Mouse (Mus musculus): Measurements from ENCODE around the gene Carm1. TPM values are rescaled to one million over a fixed set of nuclear protein-coding genes. Genes with fewer than 3 reads are reported as not detected.

The Carm1 gene
- polyA plus RNA-seq, 1 experiment, result 105 TPM

DNA sequence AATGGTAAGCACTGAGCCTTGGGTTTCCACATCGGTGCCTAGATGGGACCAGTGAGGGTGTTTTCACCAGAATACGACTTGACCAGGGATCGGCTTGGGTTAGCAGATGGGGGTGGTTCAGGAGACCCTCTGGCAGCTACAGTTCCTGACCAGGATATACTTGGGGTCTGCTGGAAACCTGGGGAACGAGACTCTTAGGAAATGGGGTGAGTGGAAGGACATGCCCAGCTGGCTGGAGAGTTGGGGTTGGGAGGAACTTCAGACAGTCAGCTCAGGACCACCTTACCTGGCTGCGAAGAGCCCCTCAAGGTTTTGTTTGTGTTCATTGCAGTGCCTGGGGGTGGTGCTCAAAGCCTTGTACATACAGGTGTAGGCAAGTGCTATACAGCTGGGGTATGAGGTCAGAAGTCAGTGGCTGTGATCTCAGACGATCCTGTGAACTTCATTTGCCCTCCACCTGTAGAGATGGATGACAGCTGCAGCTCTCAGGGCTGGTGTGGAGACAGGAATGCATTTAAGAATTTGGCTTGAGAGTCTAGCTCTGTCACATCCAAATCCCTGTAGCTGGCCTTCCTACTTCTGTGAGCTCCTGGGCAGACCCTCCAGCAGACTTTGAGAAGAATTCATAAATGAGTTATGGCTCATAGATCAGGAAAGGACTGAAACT, 7.0 kb downstream of the Carm1 start:
- Histone ChIP-seq H3K27ac (ENCODE audit: insufficient read depth, low read length) (no peak overlapping the region), H3K4me1 (ENCODE audit: control insufficient read depth, insufficient read depth, low read length) (peaks cover 5% of the 10 kb centered on the region; the same call in 1 of the 2 replicates), H3K4me3 (ENCODE audit: insufficient read depth, low read length) (no peak overlapping the region)
- TF ChIP-seq POLR2A (IDR thresholded peaks at IDR 0.05; ENCODE audit: low read depth, low read length) (no peak), CTCF (IDR thresholded peaks at IDR 0.05; ENCODE audit: borderline replicate concordance, insufficient read depth, low read length) (no peak)

DNA sequence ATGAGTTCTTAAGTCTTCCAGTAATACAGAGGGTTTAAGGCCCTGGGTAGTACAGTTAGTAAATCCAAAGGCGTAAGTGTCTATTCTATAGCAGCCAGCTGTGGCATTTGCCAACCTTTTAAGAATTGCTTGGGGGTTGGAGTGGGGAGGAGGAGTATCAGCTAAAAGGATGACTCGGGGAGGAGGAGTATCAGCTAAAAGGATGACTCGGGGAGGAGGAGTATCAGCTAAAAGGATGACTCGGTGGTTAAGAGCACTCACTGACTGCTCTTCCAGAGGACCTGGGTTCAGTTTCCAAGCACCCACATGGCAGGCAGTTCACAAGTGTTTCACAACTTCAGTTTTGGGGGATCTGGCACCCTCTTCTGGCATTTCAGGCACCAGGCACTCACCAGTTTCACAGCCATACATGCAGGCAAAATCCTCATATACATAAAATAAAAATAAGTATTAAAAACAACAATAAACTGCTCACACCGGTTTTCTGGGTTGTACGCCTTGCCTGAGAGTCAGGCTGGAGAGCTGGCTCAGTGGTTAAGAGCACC, 8.6 kb downstream of the Carm1 start:
- TF ChIP-seq CTCF (IDR thresholded peaks at IDR 0.05; ENCODE audit: borderline replicate concordance, insufficient read depth, low read length) (no peak), POLR2A (IDR thresholded peaks at IDR 0.05; ENCODE audit: low read depth, low read length) (no peak)
- H3K4me1 ChIP-seq (ENCODE audit: control insufficient read depth, insufficient read depth, low read length), result 0 out of 2 replicates have a peak, but pooled peaks cover 4% of the 10 kb centered on the region
- no peak overlapping the region for H3K27ac ChIP-seq (ENCODE audit: insufficient read depth, low read length)
- H3K4me3 ChIP-seq (ENCODE audit: insufficient read depth, low read length), result no peak overlapping the region

DNA sequence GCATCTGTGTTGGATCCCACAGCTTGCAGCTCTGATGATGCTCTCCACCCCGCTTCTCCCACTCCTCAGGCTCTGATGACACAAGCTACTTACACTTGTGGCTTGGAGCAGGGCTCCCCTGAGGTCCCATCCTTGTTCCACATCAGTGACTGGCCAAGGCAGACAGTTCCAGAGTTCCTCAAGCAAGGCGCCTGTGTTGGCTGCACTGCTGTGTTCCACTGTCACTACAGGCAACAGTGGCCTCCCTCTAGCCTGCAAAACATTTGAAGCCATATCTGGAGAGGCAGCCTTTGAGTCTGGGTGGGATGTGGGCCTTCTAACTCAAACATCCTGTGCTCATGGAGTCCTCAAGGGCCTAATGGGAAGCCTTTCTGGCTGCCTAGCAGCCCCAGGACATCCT, 10.3 kb downstream of the Carm1 start:
- no peak for TF ChIP-seq POLR2A (IDR thresholded peaks at IDR 0.05; ENCODE audit: low read depth, low read length)
- TF ChIP-seq CTCF (IDR thresholded peaks at IDR 0.05; ENCODE audit: borderline replicate concordance, insufficient read depth, low read length), result no peak
- Histone ChIP-seq H3K4me3 (ENCODE audit: insufficient read depth, low read length) (no peak overlapping the region), H3K27ac (ENCODE audit: insufficient read depth, low read length) (no peak overlapping the region), H3K4me1 (ENCODE audit: control insufficient read depth, insufficient read depth, low read length) (0 out of 2 replicates have a peak, but pooled peaks cover 4% of the 10 kb centered on the region)

DNA sequence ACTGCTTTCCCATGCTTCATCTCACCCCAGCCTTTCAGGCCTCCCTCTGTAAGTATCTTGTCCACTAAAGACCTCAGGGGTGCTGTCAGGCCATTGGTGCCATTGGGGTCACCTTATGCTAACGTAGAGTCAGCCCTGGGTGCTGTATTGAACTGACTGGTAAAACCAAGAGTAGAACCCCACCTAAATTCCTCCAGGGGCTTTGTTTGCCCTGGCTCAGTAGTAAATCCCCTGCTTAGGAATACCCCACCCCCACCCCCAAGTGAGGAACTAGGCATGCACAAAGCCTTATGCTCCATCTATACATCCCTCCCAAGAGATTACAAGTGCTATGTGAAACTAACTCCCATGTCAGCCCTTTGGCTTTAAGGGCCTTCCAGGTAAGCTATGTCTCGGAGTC, 10.9 kb downstream of the Carm1 start:
- TF ChIP-seq CTCF (IDR thresholded peaks at IDR 0.05; ENCODE audit: borderline replicate concordance, insufficient read depth, low read length), result no peak
- TF ChIP-seq POLR2A (IDR thresholded peaks at IDR 0.05; ENCODE audit: low read depth, low read length), result no peak
- 0 out of 2 replicates have a peak, but pooled peaks cover 4% of the 10 kb centered on the region for H3K4me1 ChIP-seq (ENCODE audit: control insufficient read depth, insufficient read depth, low read length)
- H3K4me3 ChIP-seq (ENCODE audit: insufficient read depth, low read length), result no peak overlapping the region
- no peak overlapping the region for H3K27ac ChIP-seq (ENCODE audit: insufficient read depth, low read length)

DNA sequence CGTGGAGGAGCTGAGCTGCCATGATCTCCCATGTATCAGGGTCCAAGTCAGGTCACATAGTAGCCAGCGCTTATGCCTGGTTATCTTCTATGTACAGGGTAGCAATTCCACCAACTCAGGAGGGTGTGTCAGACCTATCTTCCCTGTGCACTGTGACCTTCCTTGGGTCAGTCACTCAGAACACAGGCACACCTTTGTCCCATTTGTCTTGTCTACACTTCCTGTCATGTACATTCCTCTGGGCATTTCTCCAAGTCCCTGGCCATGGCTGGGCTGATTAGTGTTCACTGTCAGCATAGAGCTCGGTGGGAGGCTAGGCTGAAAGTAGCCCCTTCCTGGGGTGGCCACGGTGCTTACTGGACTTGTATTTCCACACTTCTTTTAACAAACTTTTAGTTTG, 11.7 kb downstream of the Carm1 start:
- 0 out of 2 replicates have a peak, but pooled peaks cover 4% of the 10 kb centered on the region for H3K4me1 ChIP-seq (ENCODE audit: control insufficient read depth, insufficient read depth, low read length)
- no peak overlapping the region for H3K27ac ChIP-seq (ENCODE audit: insufficient read depth, low read length)
- TF ChIP-seq POLR2A (IDR thresholded peaks at IDR 0.05; ENCODE audit: low read depth, low read length) (no peak), CTCF (IDR thresholded peaks at IDR 0.05; ENCODE audit: borderline replicate concordance, insufficient read depth, low read length) (no peak)
- no peak overlapping the region for H3K4me3 ChIP-seq (ENCODE audit: insufficient read depth, low read length)

DNA sequence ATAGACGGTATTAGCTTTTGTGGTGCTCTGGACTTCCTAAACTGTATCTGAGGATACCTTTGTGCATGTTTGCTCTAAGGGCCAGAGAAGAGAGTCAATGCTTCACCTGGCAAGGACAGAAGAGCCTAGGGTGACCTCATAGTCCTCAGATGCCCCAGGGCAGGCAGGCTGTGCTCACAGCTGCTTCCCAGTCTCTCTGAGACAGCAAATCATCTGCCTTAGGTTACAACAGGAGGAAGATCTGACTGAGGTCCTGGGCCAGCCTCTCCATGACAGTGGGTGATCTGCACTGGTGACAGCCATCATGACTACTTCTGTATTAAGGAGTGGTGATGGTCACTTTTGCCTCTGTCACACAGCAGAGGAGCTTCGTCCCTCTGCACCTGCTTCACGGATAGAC, 12.5 kb downstream of the Carm1 start:
- TF ChIP-seq CTCF (IDR thresholded peaks at IDR 0.05; ENCODE audit: borderline replicate concordance, insufficient read depth, low read length) (no peak), POLR2A (IDR thresholded peaks at IDR 0.05; ENCODE audit: low read depth, low read length) (no peak)
- no peak overlapping the region for H3K4me3 ChIP-seq (ENCODE audit: insufficient read depth, low read length)
- H3K27ac ChIP-seq (ENCODE audit: insufficient read depth, low read length), result no peak overlapping the region
- H3K4me1 ChIP-seq (ENCODE audit: control insufficient read depth, insufficient read depth, low read length), result peaks cover 5% of the 10 kb centered on the region

DNA sequence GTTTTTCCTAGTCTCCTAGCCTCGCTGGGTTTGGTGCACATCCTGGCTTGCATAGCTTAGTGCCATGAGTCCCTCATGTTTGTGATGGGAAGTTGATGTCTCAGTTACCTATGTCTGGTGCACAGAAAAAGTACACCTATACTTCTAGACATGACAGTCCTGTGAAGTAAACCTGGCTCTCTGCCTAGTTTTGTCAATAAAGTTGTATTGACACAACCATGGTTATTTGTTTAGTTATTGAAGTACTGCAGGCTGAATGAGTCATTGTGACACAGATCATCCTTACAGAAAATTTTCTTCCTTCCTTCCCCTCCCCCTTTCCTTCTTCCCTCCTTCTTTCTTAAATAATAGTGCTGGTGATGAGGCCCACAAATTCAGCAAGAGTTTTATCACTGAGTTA, 17.7 kb downstream of the Carm1 start:
- Histone ChIP-seq H3K27ac (ENCODE audit: insufficient read depth, low read length) (peak overlapping the region; percentile 19; the same call in 1 of the 2 replicates), H3K4me3 (ENCODE audit: insufficient read depth, low read length) (no peak overlapping the region), H3K4me1 (ENCODE audit: control insufficient read depth, insufficient read depth, low read length) (peaks cover 4% of the 10 kb centered on the region)
- TF ChIP-seq POLR2A (IDR thresholded peaks at IDR 0.05; ENCODE audit: low read depth, low read length) (no peak), CTCF (IDR thresholded peaks at IDR 0.05; ENCODE audit: borderline replicate concordance, insufficient read depth, low read length) (no peak)

DNA sequence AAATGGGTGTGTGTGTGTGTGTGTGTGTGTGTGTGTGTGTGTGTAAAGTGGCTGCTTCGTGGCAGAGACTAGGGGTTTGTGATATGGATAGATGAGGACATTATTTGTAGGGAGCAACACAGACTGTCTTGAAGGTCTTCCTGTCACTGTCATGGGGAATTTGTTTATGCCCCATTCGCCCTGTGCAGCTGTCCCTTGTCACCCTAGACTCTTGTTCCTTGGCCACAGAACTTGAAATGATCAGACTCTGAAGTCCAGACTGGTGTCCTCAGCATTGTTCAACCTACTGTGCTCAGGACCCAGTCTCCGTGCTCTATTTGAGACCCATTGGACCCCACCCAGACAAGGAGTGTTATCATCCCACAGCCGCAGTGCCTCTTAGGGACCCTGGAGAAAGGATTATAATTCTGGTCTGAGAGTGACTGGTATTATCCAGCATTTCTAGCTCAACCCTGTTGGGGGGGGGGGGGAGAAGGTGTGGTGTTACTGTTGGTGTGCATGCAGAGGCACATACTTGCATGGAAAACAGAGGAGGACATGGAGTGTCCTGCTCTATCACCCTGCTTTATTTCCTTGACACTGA, 18.4 kb downstream of the Carm1 start:
- Histone ChIP-seq H3K27ac (ENCODE audit: insufficient read depth, low read length) (no peak overlapping the region), H3K4me3 (ENCODE audit: insufficient read depth, low read length) (no peak overlapping the region), H3K4me1 (ENCODE audit: control insufficient read depth, insufficient read depth, low read length) (peaks cover 4% of the 10 kb centered on the region)
- TF ChIP-seq CTCF (IDR thresholded peaks at IDR 0.05; ENCODE audit: borderline replicate concordance, insufficient read depth, low read length) (no peak), POLR2A (IDR thresholded peaks at IDR 0.05; ENCODE audit: low read depth, low read length) (no peak)

DNA sequence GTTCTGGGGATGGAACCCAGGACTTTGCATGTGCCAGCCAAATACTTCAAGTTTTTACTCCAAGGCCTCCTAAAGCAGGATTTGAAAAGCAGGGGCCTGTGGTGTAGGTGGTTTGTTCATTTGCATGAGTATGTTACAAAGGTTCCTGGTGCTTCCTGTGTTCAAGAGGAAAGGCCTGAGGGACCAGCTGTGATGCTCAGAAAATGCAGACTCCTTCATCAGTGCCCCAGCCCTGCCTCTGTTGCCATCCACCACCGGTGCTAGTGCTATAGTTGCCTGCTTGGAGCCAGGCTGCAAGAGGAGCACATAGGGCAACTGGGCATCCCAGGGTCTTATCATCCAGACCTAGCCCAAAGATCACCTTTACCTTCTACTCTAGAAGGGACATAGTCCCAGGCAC, 19.8 kb downstream of the Carm1 start:
- Histone ChIP-seq H3K4me1 (ENCODE audit: control insufficient read depth, insufficient read depth, low read length) (peaks cover 4% of the 10 kb centered on the region), H3K27ac (ENCODE audit: insufficient read depth, low read length) (no peak overlapping the region), H3K4me3 (ENCODE audit: insufficient read depth, low read length) (no peak overlapping the region)
- no peak for TF ChIP-seq POLR2A (IDR thresholded peaks at IDR 0.05; ENCODE audit: low read depth, low read length)

DNA sequence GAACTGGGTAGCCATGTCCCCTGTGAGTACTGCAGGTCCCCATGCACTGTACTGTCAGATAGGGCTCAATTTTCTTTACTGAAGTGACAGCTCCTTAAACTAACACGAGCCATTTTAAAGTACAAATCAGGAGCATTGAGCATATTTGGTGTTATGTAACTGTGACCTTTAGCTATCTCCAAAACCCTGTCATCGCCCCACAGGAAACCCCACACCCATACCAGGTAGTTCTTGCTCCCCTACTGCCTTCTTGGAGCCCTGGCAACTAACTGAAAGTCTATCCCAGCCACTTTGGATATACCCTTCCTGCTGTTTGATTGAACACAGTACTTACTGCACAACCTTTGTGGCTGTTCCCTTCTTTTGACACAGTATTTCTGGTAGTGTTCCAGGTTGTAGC, 20.4 kb downstream of the Carm1 start:
- Histone ChIP-seq H3K27ac (ENCODE audit: insufficient read depth, low read length) (no peak overlapping the region), H3K4me1 (ENCODE audit: control insufficient read depth, insufficient read depth, low read length) (peaks cover 4% of the 10 kb centered on the region), H3K4me3 (ENCODE audit: insufficient read depth, low read length) (no peak overlapping the region)
- TF ChIP-seq POLR2A (IDR thresholded peaks at IDR 0.05; ENCODE audit: low read depth, low read length) (no peak), CTCF (IDR thresholded peaks at IDR 0.05; ENCODE audit: borderline replicate concordance, insufficient read depth, low read length) (no peak)

Data from embryonic fibroblast, embryonic 13.5 days (primary cell).